Mouse (Mus musculus): Measurements from ENCODE around the gene Fbxl2. TPM values are rescaled to one million over a fixed set of nuclear protein-coding genes. Genes with fewer than 3 reads are reported as not detected.
"Not testable (repeated sequence)": the region's sequence is repeated elsewhere in the genome, so short reads cannot be mapped to it uniquely, and the experiment has no call there.

The Fbxl2 gene
- polyA plus RNA-seq (2015; fragmentation: Nextera tagmentation; extraction: Ambion mirVana): 0.59 and 0.82 TPM in 2 replicates

- no peak within 1 kb of the TSS for H3K4me3 ChIP-seq (replicated peaks)
- no peaks in the 10 kb centered on the region for H3K36me3 ChIP-seq (replicated peaks)
- no peaks in the 10 kb centered on the region for H3K4me1 ChIP-seq (replicated peaks)
- H3K27me3 ChIP-seq: no peaks in the 10 kb centered on the region
- no peaks in the 10 kb centered on the region for H3K9me3 ChIP-seq (replicated peaks)
- no peak for ATAC-seq (ENCODE audit: insufficient read depth)
- no peak within 1 kb of the TSS for H3K27ac ChIP-seq (replicated peaks)
- no peak within 1 kb of the TSS for H3K9ac ChIP-seq
- 76% methylated on average over 10 of the region's 10 CpGs for WGBS (ENCODE audit: insufficient replicate concordance)
- H3K4me2 ChIP-seq: no peak within 1 kb of the TSS
Observed at GRCm38 (mm10) chr9:114046028-114046427, at the start of gene Fbxl2. Fbxl2 (minus strand) TSS chr9:114046191.

- ATAC-seq (ENCODE audit: insufficient read depth): no peak
- Histone ChIP-seq H3K9ac (no peak overlapping the region), H3K4me1 (replicated peaks) (no peaks in the 10 kb centered on the region; the same call in 1 of the 2 replicates), H3K27me3 (no peaks in the 10 kb centered on the region), H3K27ac (replicated peaks) (no peak overlapping the region), H3K9me3 (replicated peaks) (no peaks in the 10 kb centered on the region), H3K4me2 (no peak overlapping the region), H3K36me3 (replicated peaks) (no peaks in the 10 kb centered on the region), H3K4me3 (replicated peaks) (no peak overlapping the region)
- 61% methylated on average over 2 of the region's 2 CpGs for WGBS (ENCODE audit: insufficient replicate concordance)
Observed at GRCm38 (mm10) chr9:114094854-114095253, 48.9 kb upstream of the Fbxl2 start.

- not testable (repeated sequence) for H3K27me3 ChIP-seq; H3K4me1 ChIP-seq (replicated peaks); H3K9ac ChIP-seq; H3K27ac ChIP-seq (replicated peaks); H3K4me3 ChIP-seq (replicated peaks); H3K4me2 ChIP-seq; H3K36me3 ChIP-seq (replicated peaks); H3K9me3 ChIP-seq (replicated peaks); ATAC-seq (ENCODE audit: insufficient read depth)
- WGBS (ENCODE audit: insufficient replicate concordance): 6% methylated on average over 9 of the region's 9 CpGs
Observed at GRCm38 (mm10) chr9:114092188-114092587, 46.2 kb upstream of the Fbxl2 start.

- not testable (repeated sequence) for H3K27ac ChIP-seq (replicated peaks); H3K9me3 ChIP-seq (replicated peaks); H3K4me1 ChIP-seq (replicated peaks); H3K4me2 ChIP-seq; ATAC-seq (ENCODE audit: insufficient read depth); H3K4me3 ChIP-seq (replicated peaks); H3K27me3 ChIP-seq; H3K9ac ChIP-seq; H3K36me3 ChIP-seq (replicated peaks)
- 67% methylated on average over 6 of the region's 6 CpGs for WGBS (ENCODE audit: insufficient replicate concordance)
Observed at GRCm38 (mm10) chr9:114088885-114089284, 42.9 kb upstream of the Fbxl2 start.

- H3K27ac ChIP-seq (replicated peaks): no peak overlapping the region
Observed at GRCm38 (mm10) chr9:114087106-114087815, 41.3 kb upstream of the Fbxl2 start.

GRCm38 (mm10) chr9:114086422-114086821 lies 40.4 kb upstream of the Fbxl2 start:
- Histone ChIP-seq H3K4me3 (replicated peaks) (no peak overlapping the region), H3K27me3 (no peaks in the 10 kb centered on the region), H3K4me1 (replicated peaks) (no peaks in the 10 kb centered on the region), H3K27ac (replicated peaks) (no peak overlapping the region), H3K36me3 (replicated peaks) (no peaks in the 10 kb centered on the region), H3K9me3 (replicated peaks) (no peaks in the 10 kb centered on the region), H3K4me2 (no peak overlapping the region), H3K9ac (no peak overlapping the region)
- no peak for ATAC-seq (ENCODE audit: insufficient read depth)
- 41% methylated on average over 3 of the region's 3 CpGs for WGBS (ENCODE audit: insufficient replicate concordance)

More at GRCm38 (mm10) chr9:114087106-114087815, 41.3 kb upstream of the Fbxl2 start:
- Histone ChIP-seq H3K9ac (no peak overlapping the region), H3K4me1 (replicated peaks) (no peaks in the 10 kb centered on the region), H3K4me2 (no peak overlapping the region), H3K36me3 (replicated peaks) (no peaks in the 10 kb centered on the region), H3K4me3 (replicated peaks) (no peak overlapping the region), H3K9me3 (replicated peaks) (no peaks in the 10 kb centered on the region), H3K27me3 (no peaks in the 10 kb centered on the region)
- ATAC-seq (ENCODE audit: insufficient read depth): no peak
- WGBS (ENCODE audit: insufficient replicate concordance): 52% methylated on average over 11 of the region's 11 CpGs

- no peak overlapping the region for H3K4me3 ChIP-seq (replicated peaks)
Observed at GRCm38 (mm10) chr9:114073681-114074080, 27.7 kb upstream of the Fbxl2 start.

GRCm38 (mm10) chr9:114069372-114069771 lies 23.4 kb upstream of the Fbxl2 start:
- H3K4me1 ChIP-seq (replicated peaks): no peaks in the 10 kb centered on the region
- H3K27ac ChIP-seq (replicated peaks): no peak overlapping the region
- no peaks in the 10 kb centered on the region for H3K9me3 ChIP-seq (replicated peaks)
- H3K36me3 ChIP-seq (replicated peaks): no peaks in the 10 kb centered on the region
- no peaks in the 10 kb centered on the region for H3K27me3 ChIP-seq
- no peak for ATAC-seq (ENCODE audit: insufficient read depth)
- no peak overlapping the region for H3K4me3 ChIP-seq (replicated peaks)
- WGBS (ENCODE audit: insufficient replicate concordance): 48% methylated on average over 6 of the region's 6 CpGs
- H3K4me2 ChIP-seq: no peak overlapping the region
- H3K9ac ChIP-seq: no peak overlapping the region

More at GRCm38 (mm10) chr9:114073681-114074080, 27.7 kb upstream of the Fbxl2 start:
- no peaks in the 10 kb centered on the region for H3K27me3 ChIP-seq
- WGBS (ENCODE audit: insufficient replicate concordance): 75% methylated on average over 19 of the region's 19 CpGs
- H3K9me3 ChIP-seq (replicated peaks): no peaks in the 10 kb centered on the region
- no peak for ATAC-seq (ENCODE audit: insufficient read depth)
- H3K9ac ChIP-seq: no peak overlapping the region
- no peak overlapping the region for H3K4me2 ChIP-seq
- H3K36me3 ChIP-seq (replicated peaks): no peaks in the 10 kb centered on the region
- no peaks in the 10 kb centered on the region for H3K4me1 ChIP-seq (replicated peaks)
- no peak overlapping the region for H3K27ac ChIP-seq (replicated peaks)

GRCm38 (mm10) chr9:114068494-114069053 lies 22.6 kb upstream of the Fbxl2 start:
- Histone ChIP-seq H3K36me3 (replicated peaks) (no peaks in the 10 kb centered on the region), H3K27me3 (no peaks in the 10 kb centered on the region), H3K27ac (replicated peaks) (no peak overlapping the region), H3K9ac (no peak overlapping the region), H3K4me1 (replicated peaks) (no peaks in the 10 kb centered on the region), H3K4me2 (no peak overlapping the region), H3K9me3 (replicated peaks) (no peaks in the 10 kb centered on the region), H3K4me3 (replicated peaks) (no peak overlapping the region)
- no peak for ATAC-seq (ENCODE audit: insufficient read depth)
- WGBS (ENCODE audit: insufficient replicate concordance): 44% methylated on average over 12 of the region's 12 CpGs

GRCm38 (mm10) chr9:114057090-114057796 lies 11.3 kb upstream of the Fbxl2 start, which contains the start of gene Susd5:
Susd5 (plus strand) TSS chr9:114057140.
- Histone ChIP-seq H3K4me2 (peak within 1 kb of the TSS; percentile 29; the same call in 1 of the 2 replicates), H3K27me3 (peaks cover 44% of the 10 kb centered on the region), H3K9ac (no peak within 1 kb of the TSS), H3K4me1 (replicated peaks) (no peaks in the 10 kb centered on the region), H3K4me3 (replicated peaks) (0 out of 2 replicates have a peak within 1 kb of the TSS, but pooled peaks have one; percentile 7), H3K27ac (replicated peaks) (no peak within 1 kb of the TSS), H3K36me3 (replicated peaks) (no peaks in the 10 kb centered on the region), H3K9me3 (replicated peaks) (no peaks in the 10 kb centered on the region)
- ATAC-seq (ENCODE audit: insufficient read depth): no peak
- 2% methylated on average over 60 of the region's 60 CpGs for WGBS (ENCODE audit: insufficient replicate concordance)

GRCm38 (mm10) chr9:114052866-114053265 lies 6.9 kb upstream of the Fbxl2 start:
- H3K36me3 ChIP-seq (replicated peaks): no peaks in the 10 kb centered on the region
- no peak overlapping the region for H3K9ac ChIP-seq
- ATAC-seq (ENCODE audit: insufficient read depth): no peak
- no peak overlapping the region for H3K4me2 ChIP-seq
- WGBS (ENCODE audit: insufficient replicate concordance): 52% methylated on average over 6 of the region's 6 CpGs
- no peak overlapping the region for H3K4me3 ChIP-seq (replicated peaks)
- no peak overlapping the region for H3K27ac ChIP-seq (replicated peaks)
- peaks cover 29% of the 10 kb centered on the region for H3K27me3 ChIP-seq
- no peaks in the 10 kb centered on the region for H3K9me3 ChIP-seq (replicated peaks)
- H3K4me1 ChIP-seq (replicated peaks): no peaks in the 10 kb centered on the region

All from liver, embryonic 15.5 days (tissue).